In the genomic region with DNA sequence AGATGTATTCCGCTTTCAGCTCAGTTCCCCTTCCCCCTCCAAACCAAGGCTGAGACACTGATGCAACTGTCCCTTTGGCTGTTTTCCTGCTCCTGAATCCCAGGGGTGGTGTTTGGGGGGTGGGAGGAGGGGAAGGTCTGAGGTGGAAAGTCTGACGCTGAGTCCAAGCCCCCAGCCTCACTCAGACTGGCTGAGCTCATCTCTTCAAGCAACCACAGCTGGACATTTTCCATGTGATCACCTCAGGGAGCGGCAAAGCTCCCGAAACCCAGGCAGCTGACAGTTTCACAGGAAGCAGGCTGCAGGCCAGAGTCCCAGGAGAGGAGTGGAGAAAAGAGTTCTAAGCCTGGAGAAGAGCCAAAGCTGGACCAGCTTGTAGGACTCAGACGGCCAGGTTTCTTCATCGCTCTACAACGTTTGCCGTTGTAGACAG, we compare ENCODE assay signal across 8 mouse cellular contexts. TPM values are rescaled to one million over a fixed set of nuclear protein-coding genes. Genes with fewer than 3 reads are reported as not detected.
DNase-seq lines count a peak whose midpoint lies in the region; ATAC-seq and TF ChIP-seq lines count a peak whose summit lies in the region.
"Had no signal": no experiment of that assay in that cellular context is flagged by ENCODE, and none has a peak within 500 bp of the region (broad histone marks: within the 10 kb centered on the region; RNA-seq: fewer than 3 reads in every experiment).

No protein-coding gene starts in this region.

- DNase-seq in lung, postnatal 0 days (ENCODE audit: low spot score): peak; percentile 66
- DNase-seq in lung, postnatal 36 days: no peak
- DNase-seq in kidney, postnatal 10 days: peak; percentile 58
- no peak for DNase-seq in stomach, postnatal 0 days (ENCODE audit: low spot score)
- no peak for DNase-seq in thymus, postnatal 4 days
- no peak for DNase-seq in B cell, adult 2 months
- DNase-seq: cerebellum, adult 9-11 months had no signal

- H3K4me1 ChIP-seq in lung, postnatal 0 days (ENCODE audit: insufficient read depth, low read depth, low read length): 0 out of 2 replicates have a peak, but pooled peaks cover 6% of the 10 kb centered on the region
- H3K4me1 ChIP-seq in heart, embryonic 12.5 days (replicated peaks): peaks cover 43% of the 10 kb centered on the region
- peaks cover 7% of the 10 kb centered on the region; the same call in 1 of the 2 replicates for H3K4me1 ChIP-seq in stomach, postnatal 0 days (replicated peaks; ENCODE audit: control insufficient read depth, insufficient read depth)

- H3K27me3 ChIP-seq in lung, postnatal 0 days (replicated peaks; ENCODE audit: insufficient read depth, low read length): no peaks in the 10 kb centered on the region
- H3K27me3 ChIP-seq in heart, embryonic 12.5 days (replicated peaks): no peaks in the 10 kb centered on the region
- no peaks in the 10 kb centered on the region for H3K27me3 ChIP-seq in stomach, postnatal 0 days (ENCODE audit: control insufficient read depth, insufficient read depth, low read length)

- H3K36me3 ChIP-seq in lung, postnatal 0 days (ENCODE audit: insufficient read depth, low read length): no peaks in the 10 kb centered on the region
- no peaks in the 10 kb centered on the region for H3K36me3 ChIP-seq in heart, embryonic 12.5 days
- no peaks in the 10 kb centered on the region for H3K36me3 ChIP-seq in stomach, postnatal 0 days (ENCODE audit: control insufficient read depth, insufficient read depth, low read length)

- H3K9ac ChIP-seq in lung, postnatal 0 days (replicated peaks; ENCODE audit: low read depth): no peak overlapping the region
- no peak overlapping the region for H3K9ac ChIP-seq in heart, embryonic 12.5 days
- H3K9ac ChIP-seq in stomach, postnatal 0 days (ENCODE audit: low read length): no peak overlapping the region

- H3K9me3 ChIP-seq in lung, postnatal 0 days (ENCODE audit: low read length): no peaks in the 10 kb centered on the region
- H3K9me3 ChIP-seq in heart, embryonic 12.5 days (replicated peaks): no peaks in the 10 kb centered on the region
- H3K9me3 ChIP-seq in stomach, postnatal 0 days (ENCODE audit: control insufficient read depth, low read length): no peaks in the 10 kb centered on the region

- ATAC-seq in lung, postnatal 0 days: peak; percentile 34; the same call in 1 of the 2 replicates
- ATAC-seq in heart, embryonic 12.5 days (ENCODE audit: insufficient number of reproducible peaks, low FRiP score): peak; percentile 26; the same call in 1 of the 2 replicates
- ATAC-seq in stomach, postnatal 0 days (ENCODE audit: low FRiP score, low TSS enrichment): peak; percentile 43; the same call in 1 of the 2 replicates

- TF ChIP-seq EP300 in lung, postnatal 0 days (IDR thresholded peaks at IDR 0.05): no peak
- TF ChIP-seq EP300 in stomach, postnatal 0 days (optimal IDR thresholded peaks at IDR 0.05): no peak

- no peak overlapping the region for H3K4me2 ChIP-seq in lung, postnatal 0 days (replicated peaks; ENCODE audit: low read depth, low read length)
- H3K4me2 ChIP-seq in heart, embryonic 12.5 days: 0 out of 2 replicates have a peak overlapping the region, but pooled peaks have one; percentile 16
- H3K4me2 ChIP-seq in stomach, postnatal 0 days (replicated peaks; ENCODE audit: low read depth): no peak overlapping the region

- 34% methylated on average over 8 of the region's 8 CpGs for WGBS in lung, postnatal 0 days
- 36% methylated on average over 8 of the region's 8 CpGs for WGBS in heart, embryonic 12.5 days
- WGBS in stomach, postnatal 0 days: 40% methylated on average over 8 of the region's 8 CpGs

- no peak overlapping the region for H3K4me3 ChIP-seq in lung, postnatal 0 days (ENCODE audit: low read depth, low read length)
- H3K4me3 ChIP-seq in heart, embryonic 12.5 days: no peak overlapping the region
- no peak overlapping the region for H3K4me3 ChIP-seq in stomach, postnatal 0 days (ENCODE audit: low read depth, low read length)

- TF ChIP-seq CTCF in lung, postnatal 0 days (IDR thresholded peaks at IDR 0.05): no peak
- TF ChIP-seq CTCF in stomach, postnatal 0 days (IDR thresholded peaks at IDR 0.05; ENCODE audit: low read depth): no peak

- H3K27ac ChIP-seq in lung, postnatal 0 days (ENCODE audit: low read length): no peak overlapping the region
- peak overlapping the region; percentile 61 for H3K27ac ChIP-seq in heart, embryonic 12.5 days (ENCODE audit: poor library complexity, severe bottlenecking)
- H3K27ac ChIP-seq in stomach, postnatal 0 days (replicated peaks): peak overlapping the region; percentile 83

RNA-seq across cellular contexts. Expression of gene Itga5, which starts 10.3 kb away (rescaled TPM):
- 30.0 and 31.2 TPM in 2 replicates for polyA plus RNA-seq in lung, postnatal 0 days (2015; fragmentation: Nextera tagmentation; extraction: Ambion mirVana)
- polyA plus RNA-seq in heart, embryonic 12.5 days (2016; fragmentation: Nextera tagmentation; extraction: Ambion mirVana): 111 and 115 TPM in 2 replicates
- polyA plus RNA-seq in stomach, postnatal 0 days (2015; fragmentation: Nextera tagmentation; extraction: Ambion mirVana): 28.7 and 36.2 TPM in 2 replicates

RNA-seq across cellular contexts. Expression of gene Zfp385a, which starts 37.0 kb away (rescaled TPM):
- polyA plus RNA-seq in lung, postnatal 0 days (2015; fragmentation: Nextera tagmentation; extraction: Ambion mirVana): 5.0 and 6.5 TPM in 2 replicates
- polyA plus RNA-seq in heart, embryonic 12.5 days (2016; fragmentation: Nextera tagmentation; extraction: Ambion mirVana): 9.2 and 10.3 TPM in 2 replicates
- 6.0 and 7.4 TPM in 2 replicates for polyA plus RNA-seq in stomach, postnatal 0 days (2015; fragmentation: Nextera tagmentation; extraction: Ambion mirVana)

RNA-seq across cellular contexts. Expression of gene Gtsf1, which starts 53.4 kb away (rescaled TPM):
- polyA plus RNA-seq in lung, postnatal 0 days (2015; fragmentation: Nextera tagmentation; extraction: Ambion mirVana): not detected in 2 replicates
- polyA plus RNA-seq in heart, embryonic 12.5 days (2016; fragmentation: Nextera tagmentation; extraction: Ambion mirVana): 59.5 and 62.3 TPM in 2 replicates
- not detected in 2 replicates for polyA plus RNA-seq in stomach, postnatal 0 days (2015; fragmentation: Nextera tagmentation; extraction: Ambion mirVana)

Comparison
In these comparisons a context has a peak if more than half of its experiments do, and no peak if none do; other contexts are left out.
1. DNase-seq: peak in lung, postnatal 0 days (single experiment) and kidney, postnatal 10 days (single experiment); none in lung, postnatal 36 days (single experiment), stomach, postnatal 0 days (single experiment), thymus, postnatal 4 days (single experiment) and B cell, adult 2 months (0 of 2).
2. RNA of gene Gtsf1, which starts 53.4 kb away (polyA plus RNA-seq): 59.5 to 62.3 TPM in heart, embryonic 12.5 days; not detected in lung, postnatal 0 days and not detected in stomach, postnatal 0 days; every median in the first group is over 10 times any median in the second.
3. Peak in every context shown above with its lines, with median percentiles within 50 percentile points of each other: ATAC-seq.